32 mouse cellular contexts compared by ENCODE assay signal in genomic region chr8:102223097-102223496, GRCm38 (mm10).
"Had no signal": no experiment of that assay in that cellular context is flagged by ENCODE, and none has a peak within 500 bp of the region (broad histone marks: within the 10 kb centered on the region; RNA-seq: fewer than 3 reads in every experiment).

No protein-coding gene starts in this region.

- H3K27ac ChIP-seq: limb, embryonic 10.5 days; limb, embryonic 12.5 days; limb, embryonic 13.5 days; limb, embryonic 15.5 days; liver, embryonic 12.5 days; liver, embryonic 13.5 days; liver, embryonic 14.5 days; liver, embryonic 15.5 days; lung, embryonic 15.5 days; macrophage; midbrain, embryonic 10.5 days; midbrain, embryonic 12.5 days; midbrain, embryonic 13.5 days; midbrain, embryonic 15.5 days; neural tube, embryonic 12.5 days had no signal

- ATAC-seq: liver, embryonic 12.5 days; liver, postnatal 0 days; lung, postnatal 0 days; midbrain, embryonic 13.5 days; midbrain, embryonic 15.5 days; midbrain, embryonic 16.5 days had no signal

- DNase-seq: left cerebral cortex, postnatal 4 days; liver; liver, embryonic 13.5 days; liver, postnatal 0 days; lung, adult 18-20 months; lung, adult 2 months; lung, embryonic 14.5 days; lung, postnatal 10 days; lung, postnatal 14 days; lung, postnatal 36 days; lung, postnatal 4 days; midbrain, embryonic 14.5 days had no signal

- H3K9ac ChIP-seq: limb, embryonic 12.5 days; limb, embryonic 13.5 days; limb, embryonic 15.5 days; liver, embryonic 12.5 days; liver, embryonic 13.5 days; liver, embryonic 14.5 days; liver, embryonic 15.5 days; liver, postnatal 0 days; lung, embryonic 14.5 days; lung, embryonic 15.5 days; midbrain, embryonic 12.5 days; midbrain, embryonic 13.5 days; midbrain, embryonic 15.5 days; neural tube, embryonic 12.5 days had no signal

- H3K9me3 ChIP-seq: limb, embryonic 10.5 days; limb, embryonic 12.5 days; limb, embryonic 13.5 days; limb, embryonic 15.5 days; liver, embryonic 12.5 days; liver, embryonic 13.5 days; liver, embryonic 15.5 days; lung, embryonic 15.5 days; midbrain, embryonic 10.5 days; midbrain, embryonic 12.5 days; midbrain, embryonic 13.5 days; midbrain, embryonic 15.5 days; neural tube, embryonic 12.5 days had no signal

- H3K4me3 ChIP-seq: limb, embryonic 10.5 days; limb, embryonic 12.5 days; limb, embryonic 13.5 days; limb, embryonic 15.5 days; liver, embryonic 12.5 days; liver, embryonic 13.5 days; liver, embryonic 15.5 days; lung, embryonic 15.5 days; megakaryocyte, embryonic 14.5 days; midbrain, embryonic 10.5 days; midbrain, embryonic 12.5 days; midbrain, embryonic 13.5 days; midbrain, embryonic 15.5 days; myocyte; neural tube, embryonic 12.5 days had no signal

- H3K4me1 ChIP-seq: limb, embryonic 10.5 days; limb, embryonic 12.5 days; limb, embryonic 13.5 days; limb, embryonic 15.5 days; liver, embryonic 12.5 days; liver, embryonic 13.5 days; liver, embryonic 15.5 days; lung, embryonic 15.5 days; megakaryocyte, embryonic 14.5 days; midbrain, embryonic 10.5 days; midbrain, embryonic 12.5 days; midbrain, embryonic 13.5 days; midbrain, embryonic 15.5 days; neural tube, embryonic 12.5 days had no signal

- H3K36me3 ChIP-seq: limb, embryonic 10.5 days; limb, embryonic 12.5 days; limb, embryonic 13.5 days; limb, embryonic 15.5 days; liver, embryonic 12.5 days; liver, embryonic 13.5 days; liver, embryonic 15.5 days; lung, embryonic 15.5 days; midbrain, embryonic 10.5 days; midbrain, embryonic 12.5 days; midbrain, embryonic 13.5 days; midbrain, embryonic 15.5 days; neural tube, embryonic 12.5 days had no signal

- H3K27me3 ChIP-seq: limb, embryonic 12.5 days; limb, embryonic 13.5 days; limb, embryonic 15.5 days; liver, embryonic 12.5 days; liver, embryonic 13.5 days; liver, embryonic 15.5 days; lung, embryonic 15.5 days; megakaryocyte, embryonic 14.5 days; midbrain, embryonic 12.5 days; midbrain, embryonic 13.5 days; midbrain, embryonic 15.5 days; neural tube, embryonic 12.5 days had no signal

- H3K4me2 ChIP-seq: limb, embryonic 12.5 days; limb, embryonic 13.5 days; limb, embryonic 15.5 days; liver, embryonic 11.5 days; liver, embryonic 12.5 days; liver, embryonic 13.5 days; liver, embryonic 15.5 days; lung, embryonic 14.5 days; lung, embryonic 15.5 days; midbrain, embryonic 11.5 days; midbrain, embryonic 12.5 days; midbrain, embryonic 13.5 days; midbrain, embryonic 15.5 days; neural tube, embryonic 12.5 days had no signal
